Mouse (Mus musculus) stomach, postnatal 0 days (tissue): ENCODE results near the gene Chst11.

Experiments
- CTCF ChIP-seq: IDR thresholded peaks from 2 replicates; pipeline ENCODE4 v1.5.1; 2016; ENCODE audit warnings: antibody characterized with exemption, low read depth, mild to moderate bottlenecking, moderate library complexity
- EP300 ChIP-seq: optimal IDR thresholded peaks from 2 replicates; pipeline ENCODE3; 2016; ENCODE audit warnings: antibody characterized with exemption

GRCm38 (mm10) chr10:82986993-82987349 lies 1.7 kb downstream of the Chst11 start:
- TF ChIP-seq EP300, result no peak
- no peak for TF ChIP-seq CTCF
